Mouse (Mus musculus): ENCODE measurements at regions not wholly inside any gene's neighbourhood (a gene's known extent, or its start where the extent isn't known, plus 50 kb on each side); places are given as distances from the start of the nearest gene placed in this dataset.
A peak's percentile ranks its signal among the peaks of the same experiment; 100 is the strongest.

GRCm38 (mm10) chr10:112611711-112612110, 317.1 kb downstream of the Atxn7l3b start:
- TF ChIP-seq CTCF (IDR thresholded peaks at IDR 0.05; ENCODE audit: control insufficient read depth, insufficient read depth, insufficient read length) (no peak), MYOG (IDR thresholded peaks at IDR 0.05; ENCODE audit: control insufficient read depth, extremely low read depth, insufficient read length) (no peak), CEBPB (IDR thresholded peaks at IDR 0.05; ENCODE audit: low read depth) (peak; percentile 93), MAX (IDR thresholded peaks at IDR 0.05) (no peak), USF1 (IDR thresholded peaks at IDR 0.05; ENCODE audit: low read depth) (no peak), MYOD1 (IDR thresholded peaks at IDR 0.05; ENCODE audit: control insufficient read depth, insufficient read length, low read depth) (no peak), FOSL1 (IDR thresholded peaks at IDR 0.05; ENCODE audit: insufficient read depth, low read length, poor library complexity, severe bottlenecking) (peak; percentile 70)
